Mouse (Mus musculus): Measurements from ENCODE around the gene Ints13. TPM values are rescaled to one million over a fixed set of nuclear protein-coding genes. Genes with fewer than 3 reads are reported as not detected.

Ints13 gene
- polyA plus RNA-seq, 1 experiment from 2014 or later: 57.4 TPM

- H3K9me3 ChIP-seq (replicated peaks): peaks cover 8% of the 10 kb centered on the region; the same call in 1 of the 2 replicates
- peaks cover 16% of the 10 kb centered on the region for H3K4me1 ChIP-seq (replicated peaks)
- H3K27ac ChIP-seq (ENCODE audit: poor library complexity, severe bottlenecking): no peak overlapping the region
- 66% methylated on average over 2 of the region's 2 CpGs for WGBS
- no peaks in the 10 kb centered on the region for H3K27me3 ChIP-seq (replicated peaks)
- no peak overlapping the region for H3K9ac ChIP-seq
- no peak overlapping the region for H3K4me3 ChIP-seq
- H3K4me2 ChIP-seq: no peak overlapping the region
- no peak for ATAC-seq (ENCODE audit: insufficient number of reproducible peaks, low FRiP score)
- no peaks in the 10 kb centered on the region for H3K36me3 ChIP-seq
These were observed 58.6 kb downstream of the Ints13 start for GRCm38 (mm10) chr6:146519019-146519418.

GRCm38 (mm10) chr6:146515936-146516335 is 61.7 kb downstream of the Ints13 start:
- Histone ChIP-seq H3K27ac (ENCODE audit: poor library complexity, severe bottlenecking) (no peak overlapping the region), H3K36me3 (no peaks in the 10 kb centered on the region), H3K9me3 (replicated peaks) (no peaks in the 10 kb centered on the region), H3K4me1 (replicated peaks) (peaks cover 29% of the 10 kb centered on the region), H3K27me3 (replicated peaks) (no peaks in the 10 kb centered on the region), H3K4me3 (no peak overlapping the region), H3K4me2 (no peak overlapping the region), H3K9ac (no peak overlapping the region)
- ATAC-seq (ENCODE audit: insufficient number of reproducible peaks, low FRiP score): no peak
- WGBS: 73% methylated on average over 6 of the region's 6 CpGs

GRCm38 (mm10) chr6:146514531-146514948 is 63.1 kb downstream of the Ints13 start:
- no peak overlapping the region for H3K9ac ChIP-seq
- no peaks in the 10 kb centered on the region for H3K36me3 ChIP-seq
- peak overlapping the region; percentile 4; the same call in 1 of the 2 replicates for H3K27ac ChIP-seq (ENCODE audit: poor library complexity, severe bottlenecking)
- ATAC-seq (ENCODE audit: insufficient number of reproducible peaks, low FRiP score): 0 out of 2 replicates have a peak, but pooled peaks have one; percentile 44
- H3K4me1 ChIP-seq (replicated peaks): peaks cover 39% of the 10 kb centered on the region
- no peaks in the 10 kb centered on the region for H3K9me3 ChIP-seq (replicated peaks)
- no peak overlapping the region for H3K4me3 ChIP-seq
- no peaks in the 10 kb centered on the region for H3K27me3 ChIP-seq (replicated peaks)
- H3K4me2 ChIP-seq: no peak overlapping the region
- 40% methylated on average over 7 of the region's 7 CpGs for WGBS

- WGBS: 16% methylated on average over 5 of the region's 5 CpGs
- Histone ChIP-seq H3K4me2 (0 out of 2 replicates have a peak overlapping the region, but pooled peaks have one; percentile 9), H3K4me3 (no peak overlapping the region), H3K9me3 (replicated peaks) (no peaks in the 10 kb centered on the region), H3K36me3 (no peaks in the 10 kb centered on the region), H3K27me3 (replicated peaks) (no peaks in the 10 kb centered on the region), H3K27ac (ENCODE audit: poor library complexity, severe bottlenecking) (peak overlapping the region; percentile 4; the same call in 1 of the 2 replicates), H3K4me1 (replicated peaks) (peaks cover 39% of the 10 kb centered on the region), H3K9ac (no peak overlapping the region)
- ATAC-seq (ENCODE audit: insufficient number of reproducible peaks, low FRiP score): peak; percentile 49; the same call in 1 of the 2 replicates
These were observed 63.7 kb downstream of the Ints13 start for GRCm38 (mm10) chr6:146513899-146514298.

GRCm38 (mm10) chr6:146513384-146513783 is 64.3 kb downstream of the Ints13 start:
- no peak for ATAC-seq (ENCODE audit: insufficient number of reproducible peaks, low FRiP score)
- Histone ChIP-seq H3K27me3 (replicated peaks) (no peaks in the 10 kb centered on the region), H3K27ac (ENCODE audit: poor library complexity, severe bottlenecking) (no peak overlapping the region), H3K36me3 (no peaks in the 10 kb centered on the region), H3K4me1 (replicated peaks) (peaks cover 39% of the 10 kb centered on the region), H3K4me2 (no peak overlapping the region), H3K9me3 (replicated peaks) (no peaks in the 10 kb centered on the region), H3K9ac (no peak overlapping the region), H3K4me3 (no peak overlapping the region)
- WGBS: 72% methylated on average over 8 of the region's 8 CpGs

- Histone ChIP-seq H3K27ac (ENCODE audit: poor library complexity, severe bottlenecking) (no peak overlapping the region), H3K9me3 (replicated peaks) (no peaks in the 10 kb centered on the region), H3K27me3 (replicated peaks) (no peaks in the 10 kb centered on the region), H3K9ac (no peak overlapping the region), H3K36me3 (no peaks in the 10 kb centered on the region), H3K4me1 (replicated peaks) (peaks cover 39% of the 10 kb centered on the region), H3K4me2 (no peak overlapping the region), H3K4me3 (no peak overlapping the region)
- ATAC-seq (ENCODE audit: insufficient number of reproducible peaks, low FRiP score): no peak
- 81% methylated on average over 8 of the region's 8 CpGs for WGBS
These were observed 66.1 kb downstream of the Ints13 start for GRCm38 (mm10) chr6:146511511-146511910.

- no peak overlapping the region for H3K4me2 ChIP-seq
- no peak for ATAC-seq (ENCODE audit: insufficient number of reproducible peaks, low FRiP score)
These were observed 67.7 kb downstream of the Ints13 start for GRCm38 (mm10) chr6:146509891-146510290.

GRCm38 (mm10) chr6:146504459-146504858 is 73.2 kb downstream of the Ints13 start:
- H3K4me1 ChIP-seq (replicated peaks): peaks cover 27% of the 10 kb centered on the region
- H3K9me3 ChIP-seq (replicated peaks): no peaks in the 10 kb centered on the region
- ATAC-seq (ENCODE audit: insufficient number of reproducible peaks, low FRiP score): no peak
- WGBS: 74% methylated on average over 2 of the region's 2 CpGs
- no peak overlapping the region for H3K4me2 ChIP-seq
- no peak overlapping the region for H3K9ac ChIP-seq
- no peaks in the 10 kb centered on the region for H3K27me3 ChIP-seq (replicated peaks)
- no peak overlapping the region for H3K27ac ChIP-seq (ENCODE audit: poor library complexity, severe bottlenecking)
- no peaks in the 10 kb centered on the region for H3K36me3 ChIP-seq
- no peak overlapping the region for H3K4me3 ChIP-seq

More at GRCm38 (mm10) chr6:146509891-146510290, 67.7 kb downstream of the Ints13 start:
- H3K4me1 ChIP-seq (replicated peaks): peaks cover 32% of the 10 kb centered on the region
- H3K36me3 ChIP-seq: no peaks in the 10 kb centered on the region
- WGBS: 42% methylated on average over 2 of the region's 2 CpGs
- H3K9ac ChIP-seq: no peak overlapping the region
- no peak overlapping the region for H3K27ac ChIP-seq (ENCODE audit: poor library complexity, severe bottlenecking)
- H3K9me3 ChIP-seq (replicated peaks): no peaks in the 10 kb centered on the region
- no peaks in the 10 kb centered on the region for H3K27me3 ChIP-seq (replicated peaks)
- no peak overlapping the region for H3K4me3 ChIP-seq

- 29% methylated on average over 3 of the region's 3 CpGs for WGBS
- no peak for ATAC-seq (ENCODE audit: insufficient number of reproducible peaks, low FRiP score)
- H3K9ac ChIP-seq: peak overlapping the region; percentile 81
- peak overlapping the region; percentile 68 for H3K4me3 ChIP-seq
- peaks cover 33% of the 10 kb centered on the region for H3K4me1 ChIP-seq (replicated peaks)
- no peaks in the 10 kb centered on the region for H3K27me3 ChIP-seq (replicated peaks)
- peak overlapping the region; percentile 57; the same call in 1 of the 2 replicates for H3K27ac ChIP-seq (ENCODE audit: poor library complexity, severe bottlenecking)
- peak overlapping the region; percentile 81 for H3K4me2 ChIP-seq
- no peaks in the 10 kb centered on the region for H3K9me3 ChIP-seq (replicated peaks)
- H3K36me3 ChIP-seq: no peaks in the 10 kb centered on the region
These were observed 74.8 kb downstream of the Ints13 start for GRCm38 (mm10) chr6:146502856-146503255.

- peak within 1 kb of the TSS; percentile 68 for H3K4me3 ChIP-seq
- WGBS: 1% methylated on average over 59 of the region's 70 CpGs
- H3K4me2 ChIP-seq: peak within 1 kb of the TSS; percentile 81
- peak; percentile 96 for ATAC-seq (ENCODE audit: insufficient number of reproducible peaks, low FRiP score)
- peaks cover 37% of the 10 kb centered on the region for H3K4me1 ChIP-seq (replicated peaks)
- H3K27ac ChIP-seq (ENCODE audit: poor library complexity, severe bottlenecking): peak within 1 kb of the TSS; percentile 84
- no peaks in the 10 kb centered on the region for H3K9me3 ChIP-seq (replicated peaks)
- H3K27me3 ChIP-seq (replicated peaks): no peaks in the 10 kb centered on the region
- peak within 1 kb of the TSS; percentile 81 for H3K9ac ChIP-seq
- H3K36me3 ChIP-seq: no peaks in the 10 kb centered on the region
These were observed 75.5 kb downstream of the Ints13 start, which contains the start of gene Itpr2 for GRCm38 (mm10) chr6:146501866-146502804. Itpr2 (minus strand) TSS chr6:146502223.

GRCm38 (mm10) chr6:146501316-146501865 is 76.2 kb downstream of the Ints13 start:
- Histone ChIP-seq H3K9me3 (replicated peaks) (no peaks in the 10 kb centered on the region), H3K9ac (peak overlapping the region; percentile 81), H3K4me2 (peak overlapping the region; percentile 81), H3K27ac (ENCODE audit: poor library complexity, severe bottlenecking) (peak overlapping the region; percentile 84), H3K4me1 (replicated peaks) (peaks cover 37% of the 10 kb centered on the region), H3K27me3 (replicated peaks) (no peaks in the 10 kb centered on the region), H3K4me3 (peak overlapping the region; percentile 68), H3K36me3 (no peaks in the 10 kb centered on the region)
- ATAC-seq (ENCODE audit: insufficient number of reproducible peaks, low FRiP score): peak; percentile 46
- WGBS: under 1% methylated on average over 30 of the region's 30 CpGs
